Mouse (Mus musculus) forebrain, embryonic 12.5 days (tissue): ENCODE results near the gene Entpd6. TPM values are rescaled to one million over a fixed set of nuclear protein-coding genes. Genes with fewer than 3 reads are reported as not detected.

Experiments
- ATAC-seq: fragments of 200-750 bp; cut with Nextera tagmentation; 2 replicates; pipeline ENCODE4 v1.8.0; 2017; ENCODE audit warnings: moderate TSS enrichment; ENCODE audit not compliant: low FRiP score
- H3K27ac ChIP-seq: fragments of 300-500 bp; sonication (generic); 2 replicates; pipeline ENCODE4 v1.5.1; 2016; ENCODE audit warnings: mild to moderate bottlenecking
- H3K27me3 ChIP-seq: fragments of 300-500 bp; sonication (generic); 2 replicates; pipeline ENCODE4 v1.6.1; 2016; ENCODE audit warnings: mild to moderate bottlenecking
- H3K36me3 ChIP-seq: fragments of 300-500 bp; sonication (generic); replicated peaks from 2 replicates; pipeline ENCODE4 v1.6.1; 2016; ENCODE audit warnings: mild to moderate bottlenecking
- H3K4me1 ChIP-seq: fragments of 300-500 bp; sonication (generic); 2 replicates; pipeline ENCODE4 v1.6.1; 2016
- H3K4me2 ChIP-seq: fragments of 300-500 bp; sonication (generic); 2 replicates; pipeline ENCODE4 v1.6.1; 2016; ENCODE audit warnings: mild to moderate bottlenecking, moderate library complexity
- H3K4me3 ChIP-seq: fragments of 300-500 bp; sonication (generic); replicated peaks from 2 replicates; pipeline ENCODE4 v1.5.1; 2016; ENCODE audit warnings: mild to moderate bottlenecking
- H3K9ac ChIP-seq: fragments of 300-500 bp; sonication (generic); 2 replicates; pipeline ENCODE4 v1.6.1; 2016; ENCODE audit warnings: mild to moderate bottlenecking
- H3K9me3 ChIP-seq: fragments of 300-500 bp; sonication (generic); 2 replicates; pipeline ENCODE4 v1.6.1; 2016
- WGBS: fragments of 180-500 bp; shearing (Covaris S2); methylation state at CpG from one replicate; pipeline ENCODE4 v1.1.7; 2016; 5-methylcytosine and 5-hydroxymethylcytosine counted together
- polyA plus RNA-seq: library from polyadenylated mRNA; unstranded; fragments of >200 nt; fragmentation: Nextera tagmentation; extraction: Ambion mirVana; gene quantifications from 2 replicates; pipeline ENCODE4 v1.2.1, GENCODE M21; 2016

Entpd6 gene
- polyA plus RNA-seq, 1 experiment from 2014 or later: 29.6 TPM

DNA sequence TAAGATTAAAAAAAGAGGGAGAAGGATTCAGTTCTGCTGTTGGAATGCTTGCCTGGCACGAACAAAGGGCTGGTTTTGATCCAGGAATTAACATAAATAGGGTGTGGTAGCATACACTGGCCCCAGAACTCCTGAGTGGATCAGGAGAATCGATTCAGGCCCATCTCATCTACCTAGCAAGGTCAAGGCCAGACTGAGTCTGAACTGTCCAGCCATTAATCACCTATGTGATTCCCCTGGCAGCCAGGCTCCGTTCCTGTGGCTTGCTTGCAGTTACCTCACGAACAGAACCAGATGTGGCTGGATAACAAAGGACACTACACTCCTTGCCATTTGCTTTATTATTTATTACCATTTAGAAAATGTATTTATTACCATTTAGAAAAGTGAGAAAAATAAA lies 44.5 kb downstream of the Entpd6 start:
- H3K27me3 ChIP-seq: no peaks in the 10 kb centered on the region
- H3K27ac ChIP-seq: no peak overlapping the region
- no peaks in the 10 kb centered on the region for H3K9me3 ChIP-seq
- peaks cover 39% of the 10 kb centered on the region for H3K36me3 ChIP-seq
- H3K4me3 ChIP-seq: no peak overlapping the region
- ATAC-seq: no peak
- no peak overlapping the region for H3K4me2 ChIP-seq
- no peak overlapping the region for H3K9ac ChIP-seq
- 92% methylated on average over 4 of the region's 4 CpGs for WGBS
- H3K4me1 ChIP-seq: peaks cover 13% of the 10 kb centered on the region

DNA sequence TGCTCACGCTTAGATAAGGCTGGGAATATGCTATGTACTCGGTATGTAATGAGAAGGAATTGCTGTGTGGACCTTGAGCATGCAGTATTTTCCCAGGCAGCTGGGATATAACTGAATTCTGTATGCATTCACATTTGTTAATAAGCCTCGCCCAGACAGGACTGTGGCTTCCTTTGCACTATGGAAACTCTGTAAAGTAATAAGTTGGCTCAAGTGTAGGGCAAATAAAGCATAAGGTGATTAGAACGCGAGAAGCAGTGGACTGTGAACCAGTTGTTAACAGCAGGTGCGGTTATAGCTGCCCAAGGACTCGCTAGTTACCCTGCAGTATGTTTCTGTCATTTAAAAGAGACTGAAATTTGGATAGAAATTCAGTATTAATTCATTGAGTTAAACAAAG lies 49.2 kb downstream of the Entpd6 start:
- Histone ChIP-seq H3K27ac (no peak overlapping the region), H3K36me3 (peaks cover 58% of the 10 kb centered on the region), H3K4me1 (no peaks in the 10 kb centered on the region), H3K4me2 (no peak overlapping the region), H3K9me3 (no peaks in the 10 kb centered on the region), H3K27me3 (no peaks in the 10 kb centered on the region), H3K4me3 (no peak overlapping the region), H3K9ac (no peak overlapping the region)
- ATAC-seq: no peak
- 90% methylated on average over 7 of the region's 7 CpGs for WGBS

DNA sequence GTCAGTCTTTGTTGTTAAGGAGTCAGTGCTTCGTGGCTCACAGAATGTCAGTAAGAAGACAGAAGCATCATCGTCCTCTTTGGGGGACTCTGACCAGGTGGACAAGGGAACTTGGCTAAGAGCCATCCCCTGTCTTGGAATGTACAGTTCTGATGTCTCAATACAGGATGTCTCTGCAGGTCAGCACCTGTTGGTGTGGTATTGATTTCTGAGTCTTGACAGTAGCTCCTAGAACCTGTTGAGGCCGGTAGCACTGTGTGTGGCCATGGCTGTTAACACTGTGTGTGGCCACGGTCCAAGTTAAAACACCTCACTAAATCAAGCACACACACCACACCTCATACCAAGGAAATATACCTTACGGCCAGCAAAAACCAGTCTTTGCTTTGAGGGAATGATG lies 51.8 kb downstream of the Entpd6 start:
- 90% methylated on average over 5 of the region's 5 CpGs for WGBS
- no peak for ATAC-seq

DNA sequence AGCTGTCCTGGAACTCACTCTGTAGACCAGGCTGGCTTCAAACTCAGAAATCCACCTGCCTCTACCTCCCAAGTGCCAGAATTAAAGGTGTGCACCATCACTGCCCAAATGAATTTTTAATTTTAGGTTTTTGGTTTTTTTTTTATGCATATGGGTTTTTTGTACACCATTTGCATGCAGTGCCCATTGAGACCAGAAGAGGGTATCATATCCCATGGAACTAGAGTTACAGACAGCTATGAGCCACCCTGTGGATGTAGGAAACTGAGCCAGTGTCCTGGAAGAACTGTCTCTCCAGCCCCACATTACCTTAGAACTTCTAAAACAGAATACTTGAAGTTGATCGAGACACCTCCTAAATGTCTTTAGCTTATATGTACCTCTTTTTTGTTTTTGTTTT lies 54.2 kb downstream of the Entpd6 start:
- no peaks in the 10 kb centered on the region for H3K9me3 ChIP-seq
- WGBS: 88% methylated on average over 1 of the region's 1 CpGs

More for the DNA sequence above, 51.8 kb downstream of the Entpd6 start:
- H3K9me3 ChIP-seq: no peaks in the 10 kb centered on the region
- H3K27ac ChIP-seq: no peak overlapping the region
- no peak overlapping the region for H3K4me2 ChIP-seq
- no peak overlapping the region for H3K4me3 ChIP-seq
- no peaks in the 10 kb centered on the region for H3K27me3 ChIP-seq
- peaks cover 61% of the 10 kb centered on the region for H3K36me3 ChIP-seq
- no peak overlapping the region for H3K9ac ChIP-seq
- H3K4me1 ChIP-seq: no peaks in the 10 kb centered on the region

DNA sequence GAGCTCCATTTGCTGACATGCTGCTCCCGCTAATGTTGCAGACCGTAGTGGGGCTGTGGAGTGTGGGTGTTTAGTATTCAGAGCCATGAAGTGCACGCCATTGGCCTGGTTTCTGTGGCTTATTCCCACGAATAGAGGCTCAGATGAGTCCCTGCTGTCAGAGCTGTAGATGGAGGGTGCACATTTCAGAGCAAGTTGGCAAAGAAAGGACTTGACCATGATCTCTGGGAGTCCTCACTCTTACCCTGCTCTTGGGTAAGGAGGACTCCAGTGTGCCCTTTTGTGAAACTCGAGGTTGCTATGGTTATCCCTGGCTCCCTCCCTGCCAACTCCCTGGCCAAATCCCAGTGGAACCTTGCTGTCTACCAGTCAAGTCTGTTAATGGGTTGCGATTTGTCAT lies 59.5 kb downstream of the Entpd6 start:
- no peak overlapping the region for H3K4me3 ChIP-seq
- no peak overlapping the region for H3K27ac ChIP-seq
- H3K9ac ChIP-seq: no peak overlapping the region
- H3K9me3 ChIP-seq: no peaks in the 10 kb centered on the region
- no peak overlapping the region for H3K4me2 ChIP-seq
- no peak for ATAC-seq
- 78% methylated on average over 6 of the region's 6 CpGs for WGBS
- H3K4me1 ChIP-seq: no peaks in the 10 kb centered on the region
- peaks cover 77% of the 10 kb centered on the region for H3K36me3 ChIP-seq
- no peaks in the 10 kb centered on the region for H3K27me3 ChIP-seq

More for the DNA sequence above, 54.2 kb downstream of the Entpd6 start:
- Histone ChIP-seq H3K27me3 (no peaks in the 10 kb centered on the region), H3K36me3 (peaks cover 56% of the 10 kb centered on the region), H3K4me3 (no peak overlapping the region), H3K4me1 (no peaks in the 10 kb centered on the region), H3K4me2 (no peak overlapping the region), H3K27ac (no peak overlapping the region), H3K9ac (no peak overlapping the region)
- no peak for ATAC-seq

DNA sequence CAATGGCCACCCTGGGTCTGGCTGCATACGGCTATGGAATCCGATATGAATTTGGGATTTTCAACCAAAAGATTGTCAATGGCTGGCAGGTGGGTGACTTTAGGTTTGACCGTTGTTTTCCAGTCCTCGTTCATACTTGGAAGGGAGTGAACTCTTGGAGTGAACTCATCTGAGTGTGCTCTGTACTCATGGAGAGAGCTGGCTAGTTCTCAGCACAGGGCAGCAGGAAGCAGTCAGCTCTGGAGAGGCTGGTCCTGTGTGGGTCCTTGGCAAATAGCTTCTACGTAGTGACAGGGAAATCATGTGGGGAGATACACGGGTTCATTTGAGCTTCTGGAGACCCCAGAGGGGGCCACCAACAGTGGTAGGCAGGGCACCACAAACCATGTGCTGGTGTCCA lies 60.0 kb downstream of the Entpd6 start:
- ATAC-seq: no peak
- H3K36me3 ChIP-seq: peaks cover 77% of the 10 kb centered on the region
- no peaks in the 10 kb centered on the region for H3K27me3 ChIP-seq
- H3K4me3 ChIP-seq: no peak overlapping the region
- H3K9ac ChIP-seq: no peak overlapping the region
- no peaks in the 10 kb centered on the region for H3K9me3 ChIP-seq
- H3K4me1 ChIP-seq: no peaks in the 10 kb centered on the region
- WGBS: 92% methylated on average over 6 of the region's 6 CpGs
- H3K27ac ChIP-seq: no peak overlapping the region
- no peak overlapping the region for H3K4me2 ChIP-seq

- WGBS: 92% methylated on average over 5 of the region's 5 CpGs
- no peak overlapping the region for H3K27ac ChIP-seq
- no peaks in the 10 kb centered on the region for H3K27me3 ChIP-seq
- H3K36me3 ChIP-seq: peaks cover 80% of the 10 kb centered on the region
- no peak overlapping the region for H3K4me2 ChIP-seq
- H3K4me1 ChIP-seq: no peaks in the 10 kb centered on the region
- H3K9ac ChIP-seq: no peak overlapping the region
- ATAC-seq: no peak
- H3K4me3 ChIP-seq: no peak overlapping the region
- no peaks in the 10 kb centered on the region for H3K9me3 ChIP-seq
Observed at GRCm38 (mm10) chr2:150810603-150811002, 61.8 kb downstream of the Entpd6 start.

- H3K9ac ChIP-seq: no peak overlapping the region
- no peak overlapping the region for H3K27ac ChIP-seq
- ATAC-seq: no peak
- WGBS: 96% methylated on average over 6 of the region's 6 CpGs
- H3K4me3 ChIP-seq: no peak overlapping the region
- H3K4me1 ChIP-seq: no peaks in the 10 kb centered on the region
- H3K9me3 ChIP-seq: no peaks in the 10 kb centered on the region
- no peak overlapping the region for H3K4me2 ChIP-seq
- no peaks in the 10 kb centered on the region for H3K27me3 ChIP-seq
- H3K36me3 ChIP-seq: peaks cover 92% of the 10 kb centered on the region
Observed at GRCm38 (mm10) chr2:150812816-150813215, 64.0 kb downstream of the Entpd6 start.

DNA sequence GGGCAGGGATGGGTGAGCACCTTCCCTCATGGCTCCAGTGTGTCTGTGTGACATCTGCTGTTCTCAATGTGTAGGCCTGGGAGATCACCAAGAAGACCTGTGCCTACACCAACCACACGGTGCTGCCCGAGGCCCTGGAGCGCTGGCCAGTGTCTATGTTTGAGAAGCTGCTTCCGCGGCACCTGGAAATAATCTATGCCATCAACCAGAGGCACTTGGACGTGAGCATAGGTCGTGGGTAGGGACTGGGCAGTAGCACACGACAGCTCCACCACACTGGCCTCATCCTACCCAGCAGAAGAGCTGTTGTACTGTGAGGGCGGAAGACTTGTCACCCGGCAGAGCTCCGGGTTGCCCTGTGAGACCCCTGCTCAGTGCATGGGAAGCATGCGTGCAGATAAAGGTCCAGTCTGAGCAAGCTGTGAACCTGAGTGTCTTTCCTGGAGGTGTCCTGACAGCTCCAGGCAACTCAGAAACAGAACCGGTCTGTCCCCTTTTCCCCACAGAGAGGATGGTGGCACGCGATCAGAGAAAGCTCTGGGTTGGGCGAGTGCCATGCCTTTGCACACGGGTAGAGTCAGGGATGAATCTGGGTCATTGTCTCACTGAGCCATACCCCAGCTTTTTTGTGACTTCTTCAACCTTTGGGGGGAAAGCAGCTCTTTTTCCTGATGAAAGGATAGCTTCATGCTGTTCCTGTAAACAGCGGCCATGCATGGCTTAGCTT lies 68.0 kb downstream of the Entpd6 start:
- H3K36me3 ChIP-seq: peaks cover 93% of the 10 kb centered on the region
- no peak overlapping the region for H3K9ac ChIP-seq
- H3K4me3 ChIP-seq: no peak overlapping the region
- no peaks in the 10 kb centered on the region for H3K9me3 ChIP-seq
- 94% methylated on average over 18 of the region's 18 CpGs for WGBS
- H3K4me2 ChIP-seq: no peak overlapping the region
- H3K27ac ChIP-seq: no peak overlapping the region
- no peaks in the 10 kb centered on the region for H3K27me3 ChIP-seq
- no peak for ATAC-seq
- H3K4me1 ChIP-seq: no peaks in the 10 kb centered on the region

DNA sequence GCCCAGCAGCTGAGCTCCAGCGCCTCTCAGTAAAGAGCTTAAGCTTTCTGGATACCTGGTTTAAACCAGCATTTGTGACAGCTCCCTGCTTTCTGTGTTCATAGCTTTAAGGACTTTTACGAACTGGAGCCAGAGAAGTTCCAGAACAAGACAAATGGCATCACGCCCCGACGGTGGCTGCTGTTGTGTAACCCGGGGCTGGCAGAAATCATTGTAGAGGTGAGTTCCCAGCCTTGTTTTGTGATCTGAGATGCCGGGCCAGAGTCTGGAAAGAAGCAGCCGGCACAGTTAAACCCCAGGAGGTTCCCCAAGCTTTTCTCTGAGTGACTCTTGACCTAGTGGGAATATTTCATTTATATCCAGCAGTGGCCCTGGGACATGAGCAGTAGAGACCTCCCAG lies 69.9 kb downstream of the Entpd6 start:
- no peak for ATAC-seq
- Histone ChIP-seq H3K36me3 (peaks cover 87% of the 10 kb centered on the region), H3K4me2 (no peak overlapping the region), H3K9ac (no peak overlapping the region), H3K27ac (no peak overlapping the region), H3K4me1 (no peaks in the 10 kb centered on the region), H3K4me3 (no peak overlapping the region), H3K27me3 (no peaks in the 10 kb centered on the region), H3K9me3 (no peaks in the 10 kb centered on the region)
- 93% methylated on average over 8 of the region's 8 CpGs for WGBS

DNA sequence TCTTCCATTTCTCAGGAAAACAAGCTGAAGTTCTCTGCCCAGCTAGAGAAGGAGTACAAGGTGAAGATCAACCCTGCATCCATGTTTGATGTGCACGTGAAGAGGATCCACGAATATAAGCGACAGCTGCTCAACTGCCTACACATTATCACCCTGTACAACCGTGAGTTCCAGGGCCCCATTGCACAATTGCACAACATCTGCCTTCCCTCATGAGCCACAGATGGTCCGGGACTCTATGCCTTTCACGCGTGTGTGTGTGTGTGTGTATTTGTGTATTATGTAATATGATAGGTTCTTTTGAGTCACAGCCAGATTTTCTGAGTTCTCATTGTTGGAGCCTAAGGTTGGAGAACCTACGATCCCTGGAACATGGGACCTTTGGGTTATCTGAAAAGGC lies 71.9 kb downstream of the Entpd6 start:
- Histone ChIP-seq H3K9me3 (no peaks in the 10 kb centered on the region), H3K4me1 (no peaks in the 10 kb centered on the region), H3K27ac (no peak overlapping the region), H3K4me2 (no peak overlapping the region), H3K9ac (no peak overlapping the region), H3K27me3 (no peaks in the 10 kb centered on the region), H3K36me3 (peaks cover 84% of the 10 kb centered on the region), H3K4me3 (no peak overlapping the region)
- no peak for ATAC-seq
- WGBS: 92% methylated on average over 8 of the region's 8 CpGs
